ENCODE assay signal across 8 mouse cellular contexts in genomic region chr8:71484736-71485135, GRCm38 (mm10). TPM values are rescaled to one million over a fixed set of nuclear protein-coding genes. Genes with fewer than 3 reads are reported as not detected.
DNase-seq lines count a peak whose midpoint lies in the region; ATAC-seq and TF ChIP-seq lines count a peak whose summit lies in the region.

No protein-coding gene starts in this region.

- H3K36me3 ChIP-seq in heart, postnatal 0 days (replicated peaks; ENCODE audit: control insufficient read depth, insufficient read depth, low read length) = 0 out of 2 replicates have a peak, but pooled peaks cover 6% of the 10 kb centered on the region
- H3K36me3 ChIP-seq in embryonic facial prominence, embryonic 11.5 days (replicated peaks; ENCODE audit: control insufficient read depth, insufficient read depth, low read depth, low read length) = peaks cover 7% of the 10 kb centered on the region; the same call in 1 of the 2 replicates
- H3K36me3 ChIP-seq in hindbrain, embryonic 16.5 days (ENCODE audit: control insufficient read depth, insufficient read depth, low read length) = peaks cover 20% of the 10 kb centered on the region
- peaks cover 14% of the 10 kb centered on the region for H3K36me3 ChIP-seq in midbrain, embryonic 16.5 days (ENCODE audit: control insufficient read depth, insufficient read depth, low read length)
- no peaks in the 10 kb centered on the region for H3K36me3 ChIP-seq in kidney, adult 2 months (ENCODE audit: control insufficient read depth, insufficient read depth, low read length)

- no peak overlapping the region for H3K27ac ChIP-seq in heart, postnatal 0 days (ENCODE audit: low read depth)
- no peak overlapping the region for H3K27ac ChIP-seq in embryonic facial prominence, embryonic 11.5 days (replicated peaks; ENCODE audit: low read depth, low read length)
- H3K27ac ChIP-seq in hindbrain, embryonic 16.5 days (ENCODE audit: low read depth, low read length) = no peak overlapping the region
- no peak overlapping the region for H3K27ac ChIP-seq in midbrain, embryonic 16.5 days (ENCODE audit: low read length)
- H3K27ac ChIP-seq in kidney, adult 2 months (ENCODE audit: insufficient read depth, low read depth, low read length) = no peak overlapping the region

- no peak for TF ChIP-seq POLR2A in kidney, adult 2 months (IDR thresholded peaks at IDR 0.05; ENCODE audit: low read depth, low read length)

- peak overlapping the region; percentile 94; the same call in 1 of the 2 replicates for H3K4me2 ChIP-seq in heart, postnatal 0 days (ENCODE audit: low read depth, low read length)
- H3K4me2 ChIP-seq in embryonic facial prominence, embryonic 11.5 days (ENCODE audit: low read depth, low read length) = peak overlapping the region; percentile 53
- peak overlapping the region; percentile 84 for H3K4me2 ChIP-seq in hindbrain, embryonic 16.5 days (ENCODE audit: low read length)
- H3K4me2 ChIP-seq in midbrain, embryonic 16.5 days (ENCODE audit: low read length) = peak overlapping the region; percentile 92

- H3K27me3 ChIP-seq in heart, postnatal 0 days (ENCODE audit: control insufficient read depth, insufficient read depth, low read length) = no peaks in the 10 kb centered on the region
- no peaks in the 10 kb centered on the region for H3K27me3 ChIP-seq in embryonic facial prominence, embryonic 11.5 days (ENCODE audit: control insufficient read depth, insufficient read depth, low read length)
- H3K27me3 ChIP-seq in hindbrain, embryonic 16.5 days (replicated peaks; ENCODE audit: control insufficient read depth, insufficient read depth, low read length) = no peaks in the 10 kb centered on the region
- no peaks in the 10 kb centered on the region for H3K27me3 ChIP-seq in midbrain, embryonic 16.5 days (ENCODE audit: control insufficient read depth, insufficient read depth, low read depth, low read length)
- no peaks in the 10 kb centered on the region for H3K27me3 ChIP-seq in kidney, adult 2 months (replicated peaks; ENCODE audit: control insufficient read depth, insufficient read depth, low read length)

- no peak overlapping the region for H3K4me3 ChIP-seq in heart, postnatal 0 days (ENCODE audit: low read depth, low read length)
- peak overlapping the region; percentile 88 for H3K4me3 ChIP-seq in embryonic facial prominence, embryonic 11.5 days (ENCODE audit: low read depth, low read length)
- peak overlapping the region; percentile 88 for H3K4me3 ChIP-seq in hindbrain, embryonic 16.5 days (ENCODE audit: low read length)
- H3K4me3 ChIP-seq in midbrain, embryonic 16.5 days (ENCODE audit: low read depth, low read length) = peak overlapping the region; percentile 93
- H3K4me3 ChIP-seq in kidney, adult 2 months (ENCODE audit: insufficient read depth, low read depth, low read length) = no peak overlapping the region

- H3K9me3 ChIP-seq in heart, postnatal 0 days (replicated peaks; ENCODE audit: control insufficient read depth, low read length) = no peaks in the 10 kb centered on the region
- H3K9me3 ChIP-seq in embryonic facial prominence, embryonic 11.5 days (replicated peaks; ENCODE audit: control insufficient read depth, low read length) = no peaks in the 10 kb centered on the region
- no peaks in the 10 kb centered on the region for H3K9me3 ChIP-seq in hindbrain, embryonic 16.5 days (ENCODE audit: control insufficient read depth, low read length)
- no peaks in the 10 kb centered on the region for H3K9me3 ChIP-seq in midbrain, embryonic 16.5 days (replicated peaks; ENCODE audit: control insufficient read depth, low read length, poor library complexity, severe bottlenecking)

- 95% methylated on average over 19 of the region's 19 CpGs for WGBS in heart, postnatal 0 days
- 94% methylated on average over 19 of the region's 19 CpGs for WGBS in embryonic facial prominence, embryonic 11.5 days
- WGBS in hindbrain, embryonic 16.5 days = 94% methylated on average over 19 of the region's 19 CpGs
- 94% methylated on average over 19 of the region's 19 CpGs for WGBS in midbrain, embryonic 16.5 days
- WGBS in kidney, adult 2 months = 95% methylated on average over 19 of the region's 19 CpGs

- H3K4me1 ChIP-seq in heart, postnatal 0 days (ENCODE audit: control insufficient read depth, insufficient read depth) = peaks cover 10% of the 10 kb centered on the region
- H3K4me1 ChIP-seq in embryonic facial prominence, embryonic 11.5 days (ENCODE audit: control insufficient read depth, insufficient read depth, low read length) = peaks cover 2% of the 10 kb centered on the region; the same call in 1 of the 2 replicates
- peaks cover 27% of the 10 kb centered on the region for H3K4me1 ChIP-seq in hindbrain, embryonic 16.5 days (ENCODE audit: control insufficient read depth, insufficient read depth, low read depth, low read length)
- H3K4me1 ChIP-seq in midbrain, embryonic 16.5 days (ENCODE audit: control insufficient read depth, insufficient read depth, low read length) = peaks cover 29% of the 10 kb centered on the region
- H3K4me1 ChIP-seq in kidney, adult 2 months (ENCODE audit: control insufficient read depth, insufficient read depth, low read length) = peaks cover 4% of the 10 kb centered on the region; the same call in 1 of the 2 replicates

- no peak for DNase-seq in heart, postnatal 0 days (ENCODE audit: low spot score)
- no peak for DNase-seq in heart, postnatal 14 days
- DNase-seq in embryonic facial prominence, embryonic 11.5 days (ENCODE audit: low spot score) = no peak
- DNase-seq in urinary bladder, postnatal 25 days (ENCODE audit: low spot score) = no peak
- no peak for DNase-seq in frontal cortex, adult 2 months (ENCODE audit: extremely low spot score in 1 of 2, low spot score in 1 of 2)
- no peak for DNase-seq in kidney, adult 2 months

- intact Hi-C loops in heart, postnatal 14 days (cut with DNase I) = loop anchor here (10.0 kb wide), 1 partner anchor 590 kb away; the partner anchor contains the start of genes Rpl18a and Slc5a5

- TF ChIP-seq EP300 in heart, postnatal 0 days (IDR thresholded peaks at IDR 0.05; ENCODE audit: low read depth) = no peak

- no peak overlapping the region for H3K9ac ChIP-seq in heart, postnatal 0 days (replicated peaks; ENCODE audit: low read depth, low read length)
- H3K9ac ChIP-seq in embryonic facial prominence, embryonic 11.5 days (replicated peaks; ENCODE audit: low read length) = no peak overlapping the region; the same call in 1 of the 2 replicates
- peak overlapping the region; percentile 97 for H3K9ac ChIP-seq in hindbrain, embryonic 16.5 days (ENCODE audit: low read depth, low read length)
- peak overlapping the region; percentile 98 for H3K9ac ChIP-seq in midbrain, embryonic 16.5 days (ENCODE audit: low read depth, low read length)

- no peak for TF ChIP-seq CTCF in heart, postnatal 0 days (IDR thresholded peaks at IDR 0.05; ENCODE audit: low read depth)
- no peak for TF ChIP-seq CTCF in kidney, adult 2 months (conservative IDR thresholded peaks at IDR 0.05; ENCODE audit: insufficient read depth, insufficient read length, low read depth, low read length)

- no peak for ATAC-seq in heart, postnatal 0 days (ENCODE audit: insufficient read depth, low read depth)
- ATAC-seq in embryonic facial prominence, embryonic 11.5 days (replicated peaks; ENCODE audit: insufficient number of reproducible peaks, low FRiP score, low TSS enrichment, low read depth) = no peak
- ATAC-seq in hindbrain, embryonic 16.5 days = no peak
- no peak for ATAC-seq in midbrain, embryonic 16.5 days

RNA-seq across cellular contexts. Expression of gene Ano8, which starts 1.0 kb away (rescaled TPM):
- 10.8 and 15.0 TPM in 2 replicates for total RNA-seq in heart, postnatal 0 days (2014; rRNA removed; ENCODE audit: low replicate concordance)
- polyA plus RNA-seq in heart, postnatal 0 days (2015; fragmentation: Nextera tagmentation; extraction: Ambion mirVana) = 0.74 and 0.93 TPM in 2 replicates
- 10 to 100 TPM; 16.6 to 18.4 TPM for total RNA-seq in heart, postnatal 14 days (2021)
- 3.1 and 3.2 TPM in 2 replicates for polyA plus RNA-seq in embryonic facial prominence, embryonic 11.5 days (2014; fragmentation: Nextera tagmentation; extraction: Ambion mirVana)
- 2.3 and 4.5 TPM in 2 replicates for polyA plus RNA-seq in hindbrain, embryonic 16.5 days (2015; fragmentation: Nextera tagmentation; extraction: Ambion mirVana)
- 4.0 and 5.9 TPM in 2 replicates for polyA plus RNA-seq in midbrain, embryonic 16.5 days (2015; fragmentation: Nextera tagmentation; extraction: Ambion mirVana)
- 74.5 and 77.0 TPM in 2 replicates for polyA plus RNA-seq in frontal cortex, adult 2 months (2012; rRNA removed)
- 12.6 and 15.2 TPM in 2 replicates for polyA plus RNA-seq in kidney, adult 2 months (2012; rRNA removed)

RNA-seq across cellular contexts. Expression of gene Gtpbp3, which starts 3.2 kb away (rescaled TPM):
- 21.1 and 36.7 TPM in 2 replicates for total RNA-seq in heart, postnatal 0 days (2014; rRNA removed; ENCODE audit: low replicate concordance)
- 10.3 and 11.3 TPM in 2 replicates for polyA plus RNA-seq in heart, postnatal 0 days (2015; fragmentation: Nextera tagmentation; extraction: Ambion mirVana)
- total RNA-seq in heart, postnatal 14 days (2021) = 10 to 100 TPM; 16.4 to 18.7 TPM
- 4.8 and 5.4 TPM in 2 replicates for polyA plus RNA-seq in embryonic facial prominence, embryonic 11.5 days (2014; fragmentation: Nextera tagmentation; extraction: Ambion mirVana)
- 14.0 and 14.6 TPM in 2 replicates for polyA plus RNA-seq in hindbrain, embryonic 16.5 days (2015; fragmentation: Nextera tagmentation; extraction: Ambion mirVana)
- polyA plus RNA-seq in midbrain, embryonic 16.5 days (2015; fragmentation: Nextera tagmentation; extraction: Ambion mirVana) = 11.8 and 12.5 TPM in 2 replicates
- polyA plus RNA-seq in frontal cortex, adult 2 months (2012; rRNA removed) = 32.4 and 34.4 TPM in 2 replicates
- 20.2 and 25.0 TPM in 2 replicates for polyA plus RNA-seq in kidney, adult 2 months (2012; rRNA removed)

RNA-seq across cellular contexts. Expression of gene Dda1, which starts 15.7 kb away (rescaled TPM):
- 73.5 and 89.9 TPM in 2 replicates for total RNA-seq in heart, postnatal 0 days (2014; rRNA removed; ENCODE audit: low replicate concordance)
- 62.7 and 66.4 TPM in 2 replicates for polyA plus RNA-seq in heart, postnatal 0 days (2015; fragmentation: Nextera tagmentation; extraction: Ambion mirVana)
- 10 to 100 TPM; 33.5 to 36.4 TPM for total RNA-seq in heart, postnatal 14 days (2021)
- polyA plus RNA-seq in embryonic facial prominence, embryonic 11.5 days (2014; fragmentation: Nextera tagmentation; extraction: Ambion mirVana) = 105 and 115 TPM in 2 replicates
- polyA plus RNA-seq in hindbrain, embryonic 16.5 days (2015; fragmentation: Nextera tagmentation; extraction: Ambion mirVana) = 240 and 247 TPM in 2 replicates
- polyA plus RNA-seq in midbrain, embryonic 16.5 days (2015; fragmentation: Nextera tagmentation; extraction: Ambion mirVana) = 224 and 231 TPM in 2 replicates
- 123 and 146 TPM in 2 replicates for polyA plus RNA-seq in frontal cortex, adult 2 months (2012; rRNA removed)
- polyA plus RNA-seq in kidney, adult 2 months (2012; rRNA removed) = 61.5 and 62.6 TPM in 2 replicates

RNA-seq across cellular contexts. Expression of gene Mrpl34, which starts 20.0 kb away (rescaled TPM):
- total RNA-seq in heart, postnatal 0 days (2014; rRNA removed; ENCODE audit: low replicate concordance) = 169 and 188 TPM in 2 replicates
- 284 and 320 TPM in 2 replicates for polyA plus RNA-seq in heart, postnatal 0 days (2015; fragmentation: Nextera tagmentation; extraction: Ambion mirVana)
- total RNA-seq in heart, postnatal 14 days (2021) = 100 to 1,000 TPM; 111 to 124 TPM
- polyA plus RNA-seq in embryonic facial prominence, embryonic 11.5 days (2014; fragmentation: Nextera tagmentation; extraction: Ambion mirVana) = 180 and 185 TPM in 2 replicates
- polyA plus RNA-seq in hindbrain, embryonic 16.5 days (2015; fragmentation: Nextera tagmentation; extraction: Ambion mirVana) = 168 and 172 TPM in 2 replicates
- 182 and 191 TPM in 2 replicates for polyA plus RNA-seq in midbrain, embryonic 16.5 days (2015; fragmentation: Nextera tagmentation; extraction: Ambion mirVana)
- polyA plus RNA-seq in frontal cortex, adult 2 months (2012; rRNA removed) = 45.0 and 57.4 TPM in 2 replicates
- 168 and 186 TPM in 2 replicates for polyA plus RNA-seq in kidney, adult 2 months (2012; rRNA removed)

RNA-seq across cellular contexts. Expression of gene Abhd8, which starts 21.3 kb away (rescaled TPM):
- total RNA-seq in heart, postnatal 0 days (2014; rRNA removed; ENCODE audit: low replicate concordance) = 57.7 and 69.8 TPM in 2 replicates
- polyA plus RNA-seq in heart, postnatal 0 days (2015; fragmentation: Nextera tagmentation; extraction: Ambion mirVana) = 32.8 and 36.6 TPM in 2 replicates
- 10 to 100 TPM; 29.1 to 31.9 TPM for total RNA-seq in heart, postnatal 14 days (2021)
- 30.1 and 37.4 TPM in 2 replicates for polyA plus RNA-seq in embryonic facial prominence, embryonic 11.5 days (2014; fragmentation: Nextera tagmentation; extraction: Ambion mirVana)
- 172 and 182 TPM in 2 replicates for polyA plus RNA-seq in hindbrain, embryonic 16.5 days (2015; fragmentation: Nextera tagmentation; extraction: Ambion mirVana)
- 176 TPM in 2 replicates for polyA plus RNA-seq in midbrain, embryonic 16.5 days (2015; fragmentation: Nextera tagmentation; extraction: Ambion mirVana)
- 380 and 404 TPM in 2 replicates for polyA plus RNA-seq in frontal cortex, adult 2 months (2012; rRNA removed)
- 29.8 and 38.3 TPM in 2 replicates for polyA plus RNA-seq in kidney, adult 2 months (2012; rRNA removed)

Comparison
In these comparisons a context has a peak if more than half of its experiments do, and no peak if none do; other contexts are left out.
1. H3K4me3 ChIP-seq: peak in embryonic facial prominence, embryonic 11.5 days (single experiment), hindbrain, embryonic 16.5 days (single experiment) and midbrain, embryonic 16.5 days (single experiment); none in heart, postnatal 0 days (single experiment) and kidney, adult 2 months (single experiment).
2. H3K9ac ChIP-seq: peak in hindbrain, embryonic 16.5 days (single experiment) and midbrain, embryonic 16.5 days (single experiment); none in heart, postnatal 0 days (single experiment) and embryonic facial prominence, embryonic 11.5 days (single experiment).
3. Peak in every context shown above with its lines, with median percentiles within 50 percentile points of each other: H3K4me2 ChIP-seq.